Mouse (Mus musculus) left cerebral cortex, postnatal 36 days (tissue): ENCODE data around the gene Dgkd. TPM values are rescaled to one million over a fixed set of nuclear protein-coding genes. Genes with fewer than 3 reads are reported as not detected.

Experiments used
- total RNA-seq, 2 experiments: library from RNA; stranded (reverse); gene quantifications; 2 replicates each; pipeline ENCODE4 v1.2.3; 2021

The Dgkd gene
- total RNA-seq, 2 experiments from 2014 or later = 88.0 to 122 TPM

Other genes with a start within 250 kb of the Dgkd start
- gene Inpp5d, start 233.0 kb upstream of the Dgkd start, total RNA-seq = 10 to 100 TPM; 19.8 to 20.5 TPM
- 10 to 100 TPM; 56.6 to 77.5 TPM for gene Atg16l1, start 97.4 kb upstream of the Dgkd start, total RNA-seq
- gene Sag, start 49.6 kb upstream of the Dgkd start, total RNA-seq = 1 to 10 TPM; 2.0 to 3.7 TPM
- gene Usp40, start 155.3 kb downstream of the Dgkd start, total RNA-seq = 10 to 100 TPM; 15.1 to 27.2 TPM
- gene Ugt1a10, start 202.1 kb downstream of the Dgkd start, total RNA-seq = not detected
- gene Ugt1a9, start 217.5 kb downstream of the Dgkd start, total RNA-seq = not detected
- gene Ugt1a8, start 234.5 kb downstream of the Dgkd start, total RNA-seq = not detected
- gene Ugt1a7c, start 241.8 kb downstream of the Dgkd start, total RNA-seq = under 1 TPM; 0.44 to 0.82 TPM
- gene Ugt1a6b, start 250.0 kb downstream of the Dgkd start, total RNA-seq = under 1 TPM in 1 of 2 experiments, not detected in 1; 0.22 TPM